Mouse (Mus musculus) thymus, adult 2 months (tissue): Measurements from ENCODE around the gene Usf3. TPM values are rescaled to one million over a fixed set of nuclear protein-coding genes. Genes with fewer than 3 reads are reported as not detected.

ENCODE experiments used
- DNase-seq: peaks from one replicate; pipeline ENCODE4 v3.0.0; 2021
- H3K27ac ChIP-seq: fragments of 200-500 bp; 2 replicates; pipeline ENCODE4 v1.5.1; 2012; ENCODE audit warnings: low read length, control low read depth; ENCODE audit not compliant: control insufficient read depth, insufficient read depth
- H3K27me3 ChIP-seq: fragments of 200-500 bp; 2 replicates; pipeline ENCODE4 v1.6.1; 2012; ENCODE audit warnings: mild to moderate bottlenecking, low read length, moderate library complexity, mixed read lengths; ENCODE audit not compliant: control insufficient read depth, insufficient read depth
- H3K36me3 ChIP-seq: fragments of 200-500 bp; 2 replicates; pipeline ENCODE4 v1.6.1; 2012; ENCODE audit warnings: mild to moderate bottlenecking, low read length, moderate library complexity; ENCODE audit not compliant: control insufficient read depth, insufficient read depth
- H3K4me1 ChIP-seq: fragments of 200-500 bp; replicated peaks from 2 replicates; pipeline ENCODE4 v1.6.1; 2012; ENCODE audit warnings: low read length; ENCODE audit not compliant: control insufficient read depth, insufficient read depth
- H3K4me3 ChIP-seq: fragments of 200-500 bp; 2 replicates; pipeline ENCODE4 v1.5.1; 2012; ENCODE audit warnings: mild to moderate bottlenecking, low read length, control low read depth, moderate library complexity; ENCODE audit not compliant: control insufficient read depth, insufficient read depth
- CTCF ChIP-seq: fragments of 200-500 bp; IDR thresholded peaks from 2 replicates; pipeline ENCODE4 v1.5.1; 2012; ENCODE audit warnings: mild to moderate bottlenecking, control low read depth, low read length, moderate library complexity, borderline replicate concordance; ENCODE audit not compliant: control insufficient read depth, poor library complexity, insufficient read depth; ENCODE audit errors: extremely low read depth
- POLR2A ChIP-seq: fragments of 200-500 bp; IDR thresholded peaks from 2 replicates; pipeline ENCODE4 v1.6.1; 2012; ENCODE audit warnings: mild to moderate bottlenecking, low read length, control low read depth, moderate library complexity; ENCODE audit not compliant: control insufficient read depth, poor library complexity, insufficient read depth; ENCODE audit errors: extremely low read depth
- WGBS: fragments of 180-500 bp; shearing (Covaris S2); methylation state at CpG from one replicate; pipeline ENCODE4 v1.1.7; 2018; 5-methylcytosine and 5-hydroxymethylcytosine counted together
- polyA plus RNA-seq: library from polyadenylated mRNA; depleted of rRNA; stranded (reverse); fragments of >200 nt; gene quantifications from 2 replicates; pipeline ENCODE4 v1.2.3, GENCODE M21; 2012; rRNA removed

The Usf3 gene
- polyA plus RNA-seq, 1 experiment, result 12.7 TPM

DNA sequence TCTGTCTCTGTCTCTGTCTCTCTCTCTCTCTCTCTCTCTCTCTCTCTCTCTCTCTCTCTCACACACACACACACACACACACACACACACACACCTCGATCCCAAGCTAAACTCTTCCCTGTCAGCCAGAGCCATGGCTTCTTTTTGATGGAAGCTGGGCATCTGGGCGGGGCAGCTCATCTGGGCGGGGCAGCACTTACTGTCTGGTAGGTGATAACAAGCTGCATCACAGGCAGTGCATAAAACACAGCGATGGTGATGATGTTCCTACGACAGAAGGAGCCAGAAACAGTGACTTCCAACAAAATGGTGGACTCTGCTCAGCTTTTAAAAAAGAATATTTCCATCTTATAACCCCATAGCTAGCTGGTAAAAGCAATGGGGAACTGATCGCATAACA is 92.5 kb downstream of the Usf3 start:
- DNase-seq, result no peak
- 94% methylated on average over 6 of the region's 6 CpGs for WGBS
- Histone ChIP-seq H3K27ac (no peak overlapping the region), H3K27me3 (no peaks in the 10 kb centered on the region), H3K4me1 (no peaks in the 10 kb centered on the region), H3K36me3 (no peaks in the 10 kb centered on the region), H3K4me3 (no peak overlapping the region)
- TF ChIP-seq CTCF (no peak), POLR2A (no peak)

DNA sequence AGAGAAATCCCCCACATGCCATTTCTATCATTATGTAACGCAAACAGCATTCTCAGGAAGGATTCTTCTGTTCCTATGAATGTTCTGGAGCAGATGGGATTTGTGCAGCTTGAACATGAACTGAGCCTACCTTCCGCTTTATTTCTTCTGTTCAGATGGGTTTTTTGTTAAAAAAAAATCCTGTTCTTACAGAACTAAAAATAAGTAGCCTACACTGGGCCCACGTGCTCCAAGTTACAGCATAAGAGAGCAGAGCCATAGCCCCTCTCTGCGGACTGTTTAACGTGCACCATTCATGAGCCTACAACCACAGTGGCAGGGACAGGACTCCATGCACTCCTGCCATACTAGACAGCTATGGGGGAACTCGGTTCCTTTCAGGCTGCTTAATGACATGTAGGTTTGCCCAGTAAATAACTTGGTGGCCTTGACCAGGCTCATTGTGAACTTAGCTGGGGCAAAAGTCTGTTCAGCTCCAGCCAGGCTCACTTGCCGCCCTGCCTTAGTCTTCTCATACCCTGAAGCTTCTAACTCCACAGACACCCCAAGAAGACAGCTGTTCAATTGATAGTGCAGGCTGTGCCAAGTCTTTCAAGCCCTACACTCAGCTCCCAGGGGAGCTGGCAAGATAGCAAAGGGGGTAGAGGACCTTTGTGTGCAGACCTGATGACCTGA is 95.6 kb downstream of the Usf3 start:
- no peak for DNase-seq
- 96% methylated on average over 7 of the region's 7 CpGs for WGBS
- no peak overlapping the region for H3K4me3 ChIP-seq
- H3K27me3 ChIP-seq, result no peaks in the 10 kb centered on the region
- H3K27ac ChIP-seq, result no peak overlapping the region
- H3K36me3 ChIP-seq, result no peaks in the 10 kb centered on the region
- no peak for TF ChIP-seq CTCF
- no peak for TF ChIP-seq POLR2A
- no peaks in the 10 kb centered on the region for H3K4me1 ChIP-seq

DNA sequence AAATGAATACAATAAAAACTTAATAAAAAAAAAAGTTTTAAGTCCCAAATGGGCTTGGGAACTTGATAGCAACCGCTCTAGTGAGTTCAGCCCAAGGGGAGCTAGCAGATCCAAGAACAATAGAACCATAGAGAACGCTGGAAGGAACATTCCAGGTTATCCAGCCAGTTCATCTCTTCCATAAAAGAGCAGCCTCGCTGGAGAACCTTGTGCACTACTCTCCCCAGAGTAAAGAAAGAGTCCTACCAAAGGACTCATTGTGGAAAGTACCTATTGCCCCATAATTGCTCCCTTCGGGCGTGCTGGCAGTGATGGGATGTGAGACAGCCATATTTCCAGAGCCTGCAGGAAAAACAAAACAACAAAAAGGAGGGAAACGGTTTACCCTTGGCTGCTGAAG is 96.5 kb downstream of the Usf3 start:
- no peak overlapping the region for H3K27ac ChIP-seq
- no peaks in the 10 kb centered on the region for H3K4me1 ChIP-seq
- TF ChIP-seq CTCF (no peak), POLR2A (no peak)
- DNase-seq, result no peak
- WGBS, result 89% methylated on average over 6 of the region's 6 CpGs
- no peaks in the 10 kb centered on the region for H3K36me3 ChIP-seq
- H3K27me3 ChIP-seq, result no peaks in the 10 kb centered on the region
- no peak overlapping the region for H3K4me3 ChIP-seq

DNA sequence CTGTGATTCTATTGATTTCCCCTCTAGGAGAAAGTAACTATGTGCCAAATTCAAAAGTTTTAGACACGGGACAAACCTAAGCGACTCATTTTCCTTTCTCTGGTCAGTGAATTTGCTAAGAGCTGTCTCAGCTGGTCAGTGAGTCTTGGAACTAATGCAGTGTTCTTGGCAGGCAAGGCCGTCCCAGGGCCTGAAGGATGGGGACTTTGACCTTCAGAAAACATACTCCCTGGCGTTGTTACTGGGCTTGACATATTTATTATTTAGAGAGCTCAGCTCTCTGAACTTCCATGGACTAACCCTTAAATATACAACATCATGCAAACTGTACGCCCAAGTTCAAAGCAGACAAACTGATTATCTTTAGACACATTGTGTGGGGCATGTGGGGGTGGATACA is 97.6 kb downstream of the Usf3 start:
- H3K4me1 ChIP-seq, result no peaks in the 10 kb centered on the region
- no peak overlapping the region for H3K4me3 ChIP-seq
- TF ChIP-seq CTCF (no peak), POLR2A (no peak)
- no peak for DNase-seq
- no peaks in the 10 kb centered on the region for H3K36me3 ChIP-seq
- H3K27ac ChIP-seq, result no peak overlapping the region
- no peaks in the 10 kb centered on the region for H3K27me3 ChIP-seq
- WGBS, result 93% methylated on average over 5 of the region's 5 CpGs

DNA sequence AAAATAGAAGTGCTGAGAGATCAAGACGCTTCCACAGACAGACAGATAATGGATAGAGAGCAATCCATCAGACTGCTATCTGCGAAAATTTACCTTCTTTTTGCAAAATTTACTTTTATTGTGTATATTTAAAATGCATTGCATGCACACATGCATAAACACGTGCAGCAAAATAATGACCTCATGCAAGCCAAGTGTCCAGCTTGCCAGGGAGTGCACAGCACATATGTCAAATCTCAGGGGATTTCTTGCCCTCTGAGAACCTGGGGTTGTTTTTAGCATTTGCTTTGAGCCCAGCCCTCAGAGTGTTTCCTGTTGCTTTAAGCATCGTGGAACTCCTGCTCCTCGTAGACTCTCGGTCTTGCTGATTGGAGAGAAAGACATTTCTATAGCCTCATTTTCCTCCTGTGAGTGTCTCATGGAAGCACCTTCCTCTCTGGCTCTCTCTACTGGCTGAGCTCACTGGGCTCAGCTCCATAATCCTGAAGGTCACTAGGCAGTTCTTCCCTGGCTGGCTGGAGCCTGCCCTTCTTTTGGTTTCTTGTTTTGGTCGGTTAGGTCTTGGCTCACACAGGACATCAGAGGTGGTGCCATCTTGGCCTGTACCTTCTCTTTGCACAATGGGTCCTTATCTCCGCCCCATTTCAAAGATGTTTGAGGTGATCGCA is 98.5 kb downstream of the Usf3 start:
- TF ChIP-seq POLR2A (no peak), CTCF (no peak)
- Histone ChIP-seq H3K27ac (no peak overlapping the region), H3K4me3 (no peak overlapping the region), H3K4me1 (no peaks in the 10 kb centered on the region), H3K27me3 (no peaks in the 10 kb centered on the region), H3K36me3 (no peaks in the 10 kb centered on the region)
- no peak for DNase-seq
- 76% methylated on average over 9 of the region's 9 CpGs for WGBS

Other genes with a start within 250 kb of the Usf3 start
- 21.3 and 25.7 TPM in 2 replicates for gene Qtrt2, start 246.4 kb upstream of the Usf3 start, polyA plus RNA-seq
- 1.9 and 2.8 TPM in 2 replicates for gene Zdhhc23, start 193.5 kb upstream of the Usf3 start, polyA plus RNA-seq
- 0.38 and 0.62 TPM in 2 replicates for gene Gramd1c, start 109.9 kb upstream of the Usf3 start, polyA plus RNA-seq
- 17.2 and 18.4 TPM in 2 replicates for gene Atp6v1a, start 33.5 kb upstream of the Usf3 start, polyA plus RNA-seq
- gene Naa50, start 33.4 kb upstream of the Usf3 start, polyA plus RNA-seq, result 8.7 and 12.9 TPM in 2 replicates
- gene Sidt1, start 159.9 kb downstream of the Usf3 start, polyA plus RNA-seq, result 8.8 and 9.9 TPM in 2 replicates
- gene Spice1, start 173.9 kb downstream of the Usf3 start, polyA plus RNA-seq, result 13.4 TPM in 2 replicates
- 0.12 TPM in 1 of 2 replicates, not detected in the other for gene Cfap44, start 221.6 kb downstream of the Usf3 start, polyA plus RNA-seq